Mouse (Mus musculus) MEL (cell line): ENCODE measurements at regions not wholly inside any gene's neighbourhood (a gene's known extent, or its start where the extent isn't known, plus 50 kb on each side); places are given as distances from the start of the nearest gene placed in this dataset.

Experiments used
- DNase-seq: peaks from one replicate; pipeline ENCODE4 v3.0.0; 2011; ENCODE audit warnings: low read depth, low spot score
- H3K27ac ChIP-seq: 2 replicates; pipeline ENCODE4 v1.5.1; 2012; ENCODE audit warnings: low read depth, mild to moderate bottlenecking, control low read depth, low read length, moderate library complexity; ENCODE audit not compliant: control insufficient read depth
- H3K27me3 ChIP-seq, 2 experiments: fragments of 150-350 bp in 1 of 2; sonication (generic) in 1 of 2; 2 replicates each; pipeline ENCODE4 v1.6.1; 2012; ENCODE audit warnings: low read length in 2 of 2, mild to moderate bottlenecking in 2 of 2, improper control_type of control experiment in 1 of 2, moderate library complexity in 1 of 2; ENCODE audit not compliant: insufficient read depth in 2 of 2, control insufficient read depth in 1 of 2
- H3K36me3 ChIP-seq, 2 experiments: 2 replicates each; pipeline ENCODE4 v1.6.1; 2012 to 2014; ENCODE audit warnings: low read length in 2 of 2, improper control_type of control experiment in 1 of 2, inconsistent platforms in 1 of 2, mild to moderate bottlenecking in 1 of 2; ENCODE audit not compliant: insufficient read depth in 2 of 2, control insufficient read depth in 1 of 2
- H3K4me1 ChIP-seq, 2 experiments: fragments of 150-350 bp in 1 of 2; sonication (generic) in 1 of 2; 2 replicates each; pipeline ENCODE4 v1.6.1; 2012; ENCODE audit warnings: low read length in 2 of 2, improper control_type of control experiment in 1 of 2, mild to moderate bottlenecking in 1 of 2; ENCODE audit not compliant: insufficient read depth in 2 of 2, control insufficient read depth in 1 of 2
- H3K4me3 ChIP-seq, 2 experiments: fragments of 150-350 bp in 1 of 2; sonication (generic) in 1 of 2; 2 replicates each; pipeline ENCODE4 v1.5.1; 2012; ENCODE audit warnings: low read depth in 2 of 2, low read length in 2 of 2, mild to moderate bottlenecking in 2 of 2, moderate library complexity in 2 of 2, control low read depth in 1 of 2, improper control_type of control experiment in 1 of 2; ENCODE audit not compliant: control insufficient read depth in 1 of 2, insufficient read depth in 1 of 2
- H3K79me2 ChIP-seq: 2 replicates; pipeline ENCODE4 v1.6.1; 2012; ENCODE audit warnings: mild to moderate bottlenecking, low read length, moderate library complexity; ENCODE audit not compliant: control insufficient read depth, poor library complexity, insufficient read depth
- H3K9ac ChIP-seq: 2 replicates; pipeline ENCODE4 v1.6.1; 2012; ENCODE audit warnings: low read depth, mild to moderate bottlenecking, control low read depth, low read length, moderate library complexity; ENCODE audit not compliant: control insufficient read depth, poor library complexity, severe bottlenecking
- H3K9me3 ChIP-seq: fragments of 150-350 bp; sonication (generic); replicated peaks from 2 replicates; pipeline ENCODE4 v1.6.1; 2012; ENCODE audit warnings: mild to moderate bottlenecking, low read length, improper control_type of control experiment, moderate library complexity; ENCODE audit not compliant: insufficient read depth
- BHLHE40 ChIP-seq: IDR thresholded peaks from 2 replicates; pipeline ENCODE4 v1.6.1; 2012; ENCODE audit warnings: low read depth, mild to moderate bottlenecking, inconsistent platforms, low read length, improper control_type of control experiment, borderline replicate concordance
- CHD2 ChIP-seq: IDR thresholded peaks from 2 replicates; pipeline ENCODE4 v1.6.1; 2011; ENCODE audit warnings: low read length, improper control_type of control experiment
- ELF1 ChIP-seq: IDR thresholded peaks from 2 replicates; pipeline ENCODE4 v1.6.1; 2014; ENCODE audit warnings: low read depth, mild to moderate bottlenecking, inconsistent platforms, low read length, improper control_type of control experiment, moderate library complexity
- EP300 ChIP-seq, 2 experiments: IDR thresholded peaks; 2 replicates each; pipeline ENCODE4 v1.6.1; 2011; ENCODE audit warnings: improper control_type of control experiment in 2 of 2, low read length in 2 of 2, low read depth in 1 of 2, mild to moderate bottlenecking in 1 of 2
- ETS1 ChIP-seq: IDR thresholded peaks from 2 replicates; pipeline ENCODE4 v1.6.1; 2012; ENCODE audit warnings: low read depth, mild to moderate bottlenecking, inconsistent platforms, low read length, improper control_type of control experiment, moderate library complexity
- GABPA ChIP-seq: IDR thresholded peaks from 2 replicates; pipeline ENCODE4 v1.6.1; 2012; ENCODE audit warnings: low read depth, mild to moderate bottlenecking, inconsistent platforms, low read length, improper control_type of control experiment, moderate library complexity
- GATA1 ChIP-seq: IDR thresholded peaks from 2 replicates; pipeline ENCODE4 v1.6.1; 2011; ENCODE audit warnings: low read depth, low read length, improper control_type of control experiment
- KAT2A ChIP-seq: conservative IDR thresholded peaks from 2 replicates; pipeline ENCODE4 v1.6.1; 2012; ENCODE audit warnings: low read depth, low read length, improper control_type of control experiment, inconsistent platforms
- MAX ChIP-seq: IDR thresholded peaks from 2 replicates; pipeline ENCODE4 v1.6.1; 2011; ENCODE audit warnings: low read length, improper control_type of control experiment
- MXI1 ChIP-seq: IDR thresholded peaks from 2 replicates; pipeline ENCODE4 v1.6.1; 2011; ENCODE audit warnings: mild to moderate bottlenecking, low read depth, low read length, improper control_type of control experiment
- MYB ChIP-seq: IDR thresholded peaks from 2 replicates; pipeline ENCODE4 v1.6.1; 2011; ENCODE audit warnings: mild to moderate bottlenecking, low read depth, low read length, improper control_type of control experiment
- POLR2AphosphoS5 ChIP-seq: IDR thresholded peaks from 2 replicates; pipeline ENCODE4 v1.6.1; 2012; ENCODE audit warnings: low read depth, borderline replicate concordance, mild to moderate bottlenecking, inconsistent platforms, low read length, moderate library complexity, mixed read lengths
- RCOR1 ChIP-seq: IDR thresholded peaks from 2 replicates; pipeline ENCODE4 v1.6.1; 2012; ENCODE audit warnings: low read depth, mild to moderate bottlenecking, inconsistent platforms, low read length, improper control_type of control experiment
- SIN3A ChIP-seq: IDR thresholded peaks from 2 replicates; pipeline ENCODE4 v1.6.1; 2012; ENCODE audit warnings: low read length, improper control_type of control experiment, inconsistent platforms
- TBP ChIP-seq: IDR thresholded peaks from 2 replicates; pipeline ENCODE4 v1.8.0; 2011; ENCODE audit warnings: low read depth, low read length, improper control_type of control experiment
- TCF12 ChIP-seq: IDR thresholded peaks from 2 replicates; pipeline ENCODE4 v1.6.1; 2014; ENCODE audit warnings: low read depth, mild to moderate bottlenecking, inconsistent platforms, low read length, improper control_type of control experiment, moderate library complexity
- UBTF ChIP-seq: IDR thresholded peaks from 2 replicates; pipeline ENCODE4 v1.6.1; 2012; ENCODE audit warnings: low read depth, mild to moderate bottlenecking, inconsistent platforms, low read length, improper control_type of control experiment, moderate library complexity, borderline replicate concordance; ENCODE audit not compliant: insufficient read depth
- ZNF384 ChIP-seq: IDR thresholded peaks from 2 replicates; pipeline ENCODE4 v1.6.1; 2012; ENCODE audit warnings: low read depth, mild to moderate bottlenecking, inconsistent platforms, low read length, improper control_type of control experiment

- Histone ChIP-seq H3K27me3 (no peaks in the 10 kb centered on the region), H3K27ac (no peak overlapping the region), H3K9me3 (no peaks in the 10 kb centered on the region), H3K4me1 (no peaks in the 10 kb centered on the region), H3K79me2 (no peaks in the 10 kb centered on the region), H3K9ac (no peak overlapping the region), H3K36me3 (no peaks in the 10 kb centered on the region), H3K4me3 (no peak overlapping the region)
- no peak for TF ChIP-seq ZNF384
- no peak for TF ChIP-seq MXI1
- TF ChIP-seq GATA1 = no peak
- TF ChIP-seq GABPA = no peak
- TF ChIP-seq UBTF = no peak
- TF ChIP-seq TCF12 = no peak
- no peak for TF ChIP-seq ETS1
- no peak for TF ChIP-seq RCOR1
- no peak for TF ChIP-seq ELF1
- no peak for TF ChIP-seq MYB
- no peak for TF ChIP-seq KAT2A
- TF ChIP-seq MAX = no peak
- DNase-seq = no peak
Observed at GRCm38 (mm10) chr4:62776881-62777280, 188.5 kb upstream of the Zfp618 start.

DNA sequence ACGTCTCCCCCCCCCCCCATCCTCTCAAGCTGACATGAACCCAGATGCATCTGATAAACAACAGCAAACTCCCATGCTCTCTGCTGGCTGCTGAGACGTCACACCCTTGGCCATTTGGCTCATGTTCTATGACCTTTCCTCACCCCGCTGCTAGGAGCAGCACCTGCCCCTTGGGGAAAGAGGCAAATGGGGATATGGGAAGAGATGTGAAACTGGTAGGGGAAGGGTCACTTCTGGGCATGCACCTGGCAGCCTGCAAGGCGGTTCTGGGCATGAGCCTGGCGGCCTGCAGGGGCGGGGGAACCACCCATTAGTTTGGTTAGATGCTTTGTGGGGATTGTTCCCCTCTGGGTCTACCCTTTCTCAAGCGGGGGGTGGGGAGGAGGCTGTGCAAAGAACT lies 187.9 kb upstream of the Zfp618 start:
- no peak for DNase-seq
- Histone ChIP-seq H3K9ac (no peak overlapping the region), H3K4me1 (no peaks in the 10 kb centered on the region), H3K4me3 (no peak overlapping the region), H3K9me3 (no peaks in the 10 kb centered on the region), H3K27me3 (no peaks in the 10 kb centered on the region), H3K27ac (no peak overlapping the region), H3K79me2 (no peaks in the 10 kb centered on the region), H3K36me3 (no peaks in the 10 kb centered on the region)
- no peak for TF ChIP-seq ETS1
- no peak for TF ChIP-seq CHD2
- TF ChIP-seq SIN3A = no peak
- no peak for TF ChIP-seq TBP
- TF ChIP-seq EP300 (IDR thresholded peaks at IDR 0.05; ENCODE audit: low read depth in 1 of 2, low read length in 2 of 2) = no peak

GRCm38 (mm10) chr4:62778621-62779020 lies 186.8 kb upstream of the Zfp618 start:
- Histone ChIP-seq H3K4me1 (no peaks in the 10 kb centered on the region), H3K79me2 (no peaks in the 10 kb centered on the region), H3K27ac (no peak overlapping the region), H3K36me3 (no peaks in the 10 kb centered on the region), H3K4me3 (no peak overlapping the region), H3K9me3 (no peaks in the 10 kb centered on the region), H3K9ac (no peak overlapping the region), H3K27me3 (no peaks in the 10 kb centered on the region)
- DNase-seq = no peak
- TF ChIP-seq POLR2AphosphoS5 (no peak), EP300 (IDR thresholded peaks at IDR 0.05; ENCODE audit: low read depth in 1 of 2, low read length in 2 of 2) (no peak), TBP (no peak), BHLHE40 (no peak)
